Mouse (Mus musculus) gastrocnemius, adult 2 months (tissue): ENCODE data around the gene Rnf169. TPM values are rescaled to one million over a fixed set of nuclear protein-coding genes. Genes with fewer than 3 reads are reported as not detected.

Source experiments
- DNase-seq: peaks from one replicate; pipeline ENCODE4 v3.0.0; 2022
- H3K27ac ChIP-seq: fragments of 200-600 bp; 2 replicates; pipeline ENCODE4 v1.8.1; 2022; ENCODE audit warnings: mild to moderate bottlenecking
- H3K4me3 ChIP-seq: fragments of 200-600 bp; 2 replicates; pipeline ENCODE4 v1.8.1; 2022; ENCODE audit warnings: mild to moderate bottlenecking, moderate library complexity
- CTCF ChIP-seq: fragments of 200-600 bp; IDR thresholded peaks from 2 replicates; pipeline ENCODE4 v1.8.1; 2022; ENCODE audit warnings: antibody characterized with exemption, mild to moderate bottlenecking, moderate library complexity
- intact Hi-C: fragments of 180-260 bp; cut with DNase I; formaldehyde crosslinking; loops from one replicate; pipeline ENCODE4 v1.15.1; 2025
- total RNA-seq, 2 experiments: library from RNA; stranded (reverse); gene quantifications; 2 replicates each; pipeline ENCODE4 v1.2.3; 2021

Gene Rnf169
- total RNA-seq, 2 experiments from 2014 or later, result 8.1 to 10.0 TPM

GRCm38 (mm10) chr7:99998668-99999067 is 18.4 kb upstream of the Rnf169 start:
- TF ChIP-seq CTCF, result no peak
- DNase-seq, result no peak

DNA sequence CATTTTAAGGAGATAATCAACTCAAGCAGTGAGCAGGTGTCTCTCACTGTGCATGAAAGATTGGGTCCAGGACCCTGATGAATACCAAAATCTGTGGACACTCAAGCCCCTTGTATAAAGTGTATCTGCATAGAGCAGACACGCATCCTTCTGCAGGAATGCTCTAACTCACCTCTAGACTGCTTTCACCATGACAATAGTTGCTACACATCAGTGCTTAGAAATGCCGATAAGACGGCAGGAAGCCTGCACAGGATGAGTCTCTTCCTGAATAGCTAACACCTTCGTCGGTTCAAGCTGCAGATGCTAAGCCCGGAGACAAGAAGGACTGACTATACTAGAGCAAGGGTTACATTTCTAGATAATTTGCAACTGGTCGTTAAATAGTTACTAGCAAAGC is 14.9 kb upstream of the Rnf169 start:
- no peak overlapping the region for H3K4me3 ChIP-seq
- no peak for TF ChIP-seq CTCF

More at GRCm38 (mm10) chr7:99998668-99999067, 18.4 kb upstream of the Rnf169 start:
- Histone ChIP-seq H3K4me3 (no peak overlapping the region), H3K27ac (no peak overlapping the region)
- intact Hi-C loops, result no loop called here

GRCm38 (mm10) chr7:99993159-99993558 is 12.9 kb upstream of the Rnf169 start:
- DNase-seq, result no peak
- Histone ChIP-seq H3K4me3 (no peak overlapping the region), H3K27ac (no peak overlapping the region)
- TF ChIP-seq CTCF, result no peak
- intact Hi-C loops, result no loop called here

More for the DNA sequence above, 14.9 kb upstream of the Rnf169 start:
- no peak for DNase-seq
- intact Hi-C loops, result no loop called here
- H3K27ac ChIP-seq, result no peak overlapping the region

DNA sequence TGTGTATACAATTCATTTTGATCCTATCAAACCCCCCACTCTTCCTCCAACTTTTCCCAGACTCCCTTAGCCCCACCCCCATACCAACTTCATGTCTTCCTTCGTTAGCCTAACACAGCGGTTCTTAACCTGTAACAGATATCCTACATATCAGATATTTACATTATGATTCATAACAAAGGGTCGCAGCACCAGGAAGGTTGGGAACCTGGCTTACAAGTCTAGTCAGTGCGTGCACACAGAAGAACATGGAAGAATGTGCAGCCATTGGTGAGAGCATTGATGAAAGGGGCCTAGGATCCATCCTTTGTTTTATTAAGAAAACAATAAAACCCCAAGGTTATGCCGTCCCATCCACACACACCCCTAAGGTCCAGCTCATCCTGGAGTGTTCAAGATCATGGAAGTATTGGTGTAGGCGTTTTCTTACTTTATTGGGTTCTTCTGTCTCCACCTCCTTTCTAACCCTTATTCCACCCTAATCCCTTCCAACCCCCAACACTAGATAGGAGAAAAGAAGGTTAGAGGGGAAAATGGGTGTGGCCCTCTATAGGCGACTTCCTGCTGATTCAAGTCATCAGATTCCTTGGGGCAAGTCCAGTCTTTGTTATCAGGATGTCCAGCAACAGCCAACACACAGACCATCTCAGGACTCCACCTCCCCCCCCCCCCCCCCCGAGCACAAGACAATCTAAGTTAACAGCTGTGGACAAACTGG is 10.9 kb upstream of the Rnf169 start:
- H3K27ac ChIP-seq, result no peak overlapping the region
- no peak for TF ChIP-seq CTCF
- no peak for DNase-seq
- no peak overlapping the region for H3K4me3 ChIP-seq
- intact Hi-C loops, result no loop called here

GRCm38 (mm10) chr7:99989844-99990760 is 9.9 kb upstream of the Rnf169 start:
- peak; percentile 35 for DNase-seq
- no peak overlapping the region for H3K27ac ChIP-seq
- intact Hi-C loops, result loop anchor here (2.0 to 5.0 kb wide), 2 partner anchors 117 to 197 kb away; no protein-coding TSS in a partner anchor
- TF ChIP-seq CTCF, result no peak
- H3K4me3 ChIP-seq, result no peak overlapping the region

GRCm38 (mm10) chr7:99988725-99989124 is 8.5 kb upstream of the Rnf169 start:
- Histone ChIP-seq H3K4me3 (no peak overlapping the region), H3K27ac (no peak overlapping the region)
- peak; percentile 80 for DNase-seq
- peak; percentile 94; the same call in 1 of the 2 replicates for TF ChIP-seq CTCF
- intact Hi-C loops, result loop anchor here (1.0 to 5.0 kb wide), 3 partner anchors 119 to 198 kb away; no protein-coding TSS in a partner anchor

- no peak for TF ChIP-seq CTCF
- DNase-seq, result no peak
- no peak overlapping the region for H3K27ac ChIP-seq
- no peak overlapping the region for H3K4me3 ChIP-seq
- intact Hi-C loops, result no loop called here
Measured at GRCm38 (mm10) chr7:99982256-99983242, 2.3 kb upstream of the Rnf169 start.

- no peak for DNase-seq
- intact Hi-C loops, result no loop called here
- TF ChIP-seq CTCF, result peak; percentile 84
- H3K27ac ChIP-seq, result peak overlapping the region; percentile 97
- H3K4me3 ChIP-seq, result peak overlapping the region; percentile 99
Measured at GRCm38 (mm10) chr7:99981311-99981710, 1.1 kb upstream of the Rnf169 start.

- peak overlapping the region; percentile 99 for H3K4me3 ChIP-seq
- intact Hi-C loops, result loop anchor here (1.0 kb wide), 1 partner anchor 51 kb away; no protein-coding TSS in a partner anchor
- peak overlapping the region; percentile 97 for H3K27ac ChIP-seq
- no peak for TF ChIP-seq CTCF
- DNase-seq, result peak; percentile 64
Measured at GRCm38 (mm10) chr7:99979546-99980131, 609 bp downstream of the Rnf169 start.

DNA sequence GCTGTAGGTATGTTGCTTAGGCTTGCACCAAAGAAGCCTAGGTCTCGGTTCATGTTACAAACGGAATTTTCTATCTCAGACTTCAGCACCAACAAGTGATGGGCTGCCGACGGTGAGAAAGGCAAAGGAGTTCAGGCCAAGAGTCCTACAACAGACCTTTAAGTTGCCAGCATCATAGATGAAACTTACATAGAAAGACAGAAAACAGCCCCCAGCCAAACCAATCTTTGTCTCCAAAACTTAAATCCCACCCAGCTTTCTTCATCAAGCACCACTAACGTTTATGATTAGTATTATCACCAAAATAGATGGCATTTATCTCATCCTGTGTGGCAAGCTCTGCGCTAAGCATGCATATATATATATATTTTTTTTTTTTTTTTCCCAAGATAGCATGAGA is 1.2 kb downstream of the Rnf169 start:
- Histone ChIP-seq H3K4me3 (peak overlapping the region; percentile 99), H3K27ac (peak overlapping the region; percentile 97)
- TF ChIP-seq CTCF, result no peak
- no peak for DNase-seq
- intact Hi-C loops, result no loop called here

DNA sequence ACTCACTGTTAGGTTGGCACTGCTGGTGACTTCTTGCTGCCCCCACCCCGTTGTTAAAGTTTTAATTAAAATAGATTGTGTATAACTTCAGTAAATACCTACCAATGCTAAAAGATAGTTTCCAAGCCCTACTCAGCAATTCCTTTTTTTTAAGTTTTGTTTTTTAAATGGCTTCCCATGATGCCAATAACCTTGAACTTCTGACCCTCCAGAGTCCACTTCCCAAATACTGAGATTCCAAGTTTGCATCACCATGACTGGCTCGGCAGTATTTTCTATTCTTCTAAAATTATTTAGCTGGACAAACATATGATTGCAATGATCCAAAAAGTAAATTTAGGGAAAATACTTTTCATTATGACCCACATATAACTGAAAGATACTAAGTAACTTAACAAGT is 2.2 kb downstream of the Rnf169 start:
- H3K27ac ChIP-seq, result no peak overlapping the region
- no peak for TF ChIP-seq CTCF
- DNase-seq, result no peak
- intact Hi-C loops, result no loop called here
- no peak overlapping the region for H3K4me3 ChIP-seq
